Mouse (Mus musculus) MEL (cell line): ENCODE measurements around the gene Mturn.

Experiments used
- CTCF ChIP-seq, 3 experiments: IDR thresholded peaks in 2 of 3; conservative IDR thresholded peaks in 1 of 3; 2 replicates each; pipeline ENCODE4 v1.5.1; 2011 to 2012; ENCODE audit warnings: low read length in 3 of 3, low read depth in 2 of 3, mild to moderate bottlenecking in 2 of 3, improper control_type of control experiment in 1 of 3, inconsistent platforms in 1 of 3, mixed read lengths in 1 of 3, moderate library complexity in 1 of 3; ENCODE audit not compliant: control insufficient read depth in 1 of 3, insufficient read depth in 1 of 3, poor library complexity in 1 of 3, severe bottlenecking in 1 of 3
- MAFK ChIP-seq: IDR thresholded peaks from 2 replicates; pipeline ENCODE4 v1.6.1; 2011; ENCODE audit warnings: low read depth, mild to moderate bottlenecking, low read length, improper control_type of control experiment, borderline replicate concordance
- POLR2A ChIP-seq, 2 experiments: IDR thresholded peaks; 2 replicates each; pipeline ENCODE4 v1.6.1; 2011 to 2012; ENCODE audit warnings: low read length in 2 of 2, mild to moderate bottlenecking in 2 of 2, control low read depth in 1 of 2, improper control_type of control experiment in 1 of 2, low read depth in 1 of 2, moderate library complexity in 1 of 2; ENCODE audit not compliant: control insufficient read depth in 1 of 2, insufficient read depth in 1 of 2, poor library complexity in 1 of 2
- POLR2AphosphoS2 ChIP-seq: IDR thresholded peaks from 2 replicates; pipeline ENCODE4 v1.6.1; 2011; ENCODE audit warnings: low read length, improper control_type of control experiment

- TF ChIP-seq MAFK (no peak), CTCF (IDR thresholded peaks at IDR 0.05 in 2 of 3, conservative IDR thresholded peaks at IDR 0.05 in 1 of 3; ENCODE audit: control insufficient read depth in 1 of 3, insufficient read depth in 1 of 3, low read depth in 2 of 3, low read length in 3 of 3, poor library complexity in 1 of 3, severe bottlenecking in 1 of 3) (no peak), POLR2AphosphoS2 (no peak), POLR2A (IDR thresholded peaks at IDR 0.05; ENCODE audit: control insufficient read depth in 1 of 2, insufficient read depth in 1 of 2, low read depth in 1 of 2, low read length in 2 of 2, poor library complexity in 1 of 2) (no peak)
Observed at GRCm38 (mm10) chr6:54684085-54684484, 2.7 kb downstream of the Mturn start.
